Mouse (Mus musculus) retina, postnatal 1 day (tissue): ENCODE results near the gene Boll.

ENCODE experiments used
- DNase-seq: peaks from one replicate; pipeline ENCODE4 v3.0.0-alpha.2; 2012

The Boll gene

DNA sequence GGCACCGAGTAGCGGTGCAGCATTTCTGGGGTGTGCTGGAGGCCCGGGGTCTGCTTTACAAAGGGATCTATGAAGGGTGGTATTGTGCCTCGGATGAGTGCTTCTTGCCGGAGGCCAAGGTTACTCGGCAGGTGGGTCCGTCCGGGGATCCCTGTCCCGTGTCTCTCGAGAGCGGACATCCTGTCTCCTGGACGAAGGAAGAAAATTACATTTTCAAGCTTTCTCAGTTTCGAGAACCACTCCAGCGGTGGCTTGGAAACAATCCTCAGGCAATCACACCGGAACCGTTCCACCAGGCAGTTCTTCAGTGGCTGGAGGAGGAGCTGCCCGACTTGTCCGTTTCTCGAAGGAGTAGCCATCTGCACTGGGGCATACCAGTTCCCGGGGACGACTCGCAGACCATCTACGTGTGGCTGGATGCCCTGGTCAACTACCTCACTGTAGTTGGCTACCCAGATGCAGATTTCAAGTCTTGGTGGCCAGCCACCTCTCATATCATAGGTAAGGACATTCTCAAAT, 125.6 kb downstream of the Boll start:
- DNase-seq: peak; percentile 42

DNA sequence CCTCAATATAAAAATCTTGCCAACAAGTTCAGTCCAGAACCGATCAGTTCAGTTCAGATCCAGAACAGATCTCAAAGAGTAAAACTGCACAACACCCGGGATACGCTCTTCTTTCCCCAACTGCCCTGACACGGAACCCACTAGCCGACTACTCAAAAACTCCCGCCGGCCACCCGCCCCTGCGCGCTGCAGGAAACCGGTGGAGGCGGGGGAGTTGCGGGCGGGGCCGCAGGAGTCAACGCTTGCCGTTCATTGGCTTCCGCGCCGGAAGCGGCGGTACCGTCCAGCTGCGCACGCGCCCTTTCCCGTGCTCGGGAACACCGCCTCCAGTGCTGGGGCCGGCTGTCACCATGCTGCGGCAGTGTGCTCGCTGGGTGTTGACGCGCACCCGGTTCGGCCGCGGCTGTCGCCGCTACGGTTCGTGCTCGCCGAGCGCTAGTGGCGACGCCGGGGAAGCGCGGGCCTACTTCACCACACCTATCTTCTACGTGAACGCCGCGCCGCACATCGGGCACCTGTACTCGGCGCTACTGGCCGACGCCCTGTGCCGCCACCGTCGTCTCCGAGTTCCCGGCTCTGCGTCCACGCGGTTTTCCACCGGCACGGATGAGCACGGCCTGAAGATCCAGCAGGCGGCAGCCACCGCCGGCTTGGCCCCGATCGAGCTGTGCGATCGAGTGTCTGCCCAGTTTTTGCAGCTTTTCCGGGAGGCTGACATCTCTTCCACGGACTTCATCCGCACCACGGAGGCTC, 126.2 kb downstream of the Boll start, which contains the start of gene Mars2:
Mars2 (plus strand) TSS at position 288 of the 753 bp plus-strand sequence.
- DNase-seq: peak; percentile 97

DNA sequence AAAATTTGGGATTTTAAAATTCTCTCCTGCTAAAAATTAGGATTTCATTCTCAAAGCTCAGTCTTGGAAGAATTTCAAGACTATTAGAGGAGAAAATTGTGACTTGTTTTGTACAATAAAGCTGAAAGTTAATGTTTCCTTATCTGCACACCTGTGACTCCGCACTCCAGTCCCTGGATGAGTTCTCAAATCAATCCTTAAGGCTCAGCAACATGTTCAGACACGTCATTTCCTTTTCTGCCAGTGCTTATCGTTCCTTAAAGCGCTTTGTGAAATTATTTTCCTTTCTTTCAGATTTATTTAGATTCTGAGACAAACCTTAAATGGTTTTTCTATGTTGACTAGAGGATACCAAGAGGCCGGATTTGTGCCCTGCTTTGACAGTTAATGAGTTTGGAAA, 126.8 kb downstream of the Boll start:
- DNase-seq: no peak

DNA sequence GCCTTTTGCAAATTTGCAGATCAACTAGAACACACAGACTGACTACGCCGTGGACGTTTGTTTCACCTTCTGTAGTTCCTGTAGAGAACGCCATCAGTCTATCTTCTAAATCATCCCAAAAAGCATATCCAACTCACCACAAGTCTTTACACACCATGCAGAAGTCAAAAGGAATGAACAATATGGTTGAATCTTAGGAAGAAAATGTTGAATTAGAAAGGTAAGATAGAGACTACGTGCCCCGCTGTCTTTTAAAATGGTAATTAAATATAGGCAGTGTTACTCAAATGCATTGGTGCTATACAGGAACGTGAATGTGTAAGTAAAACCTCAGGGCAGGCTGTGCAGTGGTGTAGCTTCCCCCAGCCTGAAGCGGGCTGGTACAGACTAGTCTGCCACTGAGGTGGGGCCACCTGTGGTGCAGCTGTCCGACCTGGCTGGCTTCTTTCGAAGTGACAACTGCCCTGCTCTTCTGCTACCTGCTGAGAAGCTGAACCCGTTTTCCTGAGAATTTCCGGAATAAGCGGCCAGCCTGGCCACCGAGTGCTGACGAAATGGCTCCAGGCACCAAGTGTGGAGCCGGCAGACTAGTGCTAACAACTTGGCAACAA, 128.3 kb downstream of the Boll start:
- DNase-seq: no peak

DNA sequence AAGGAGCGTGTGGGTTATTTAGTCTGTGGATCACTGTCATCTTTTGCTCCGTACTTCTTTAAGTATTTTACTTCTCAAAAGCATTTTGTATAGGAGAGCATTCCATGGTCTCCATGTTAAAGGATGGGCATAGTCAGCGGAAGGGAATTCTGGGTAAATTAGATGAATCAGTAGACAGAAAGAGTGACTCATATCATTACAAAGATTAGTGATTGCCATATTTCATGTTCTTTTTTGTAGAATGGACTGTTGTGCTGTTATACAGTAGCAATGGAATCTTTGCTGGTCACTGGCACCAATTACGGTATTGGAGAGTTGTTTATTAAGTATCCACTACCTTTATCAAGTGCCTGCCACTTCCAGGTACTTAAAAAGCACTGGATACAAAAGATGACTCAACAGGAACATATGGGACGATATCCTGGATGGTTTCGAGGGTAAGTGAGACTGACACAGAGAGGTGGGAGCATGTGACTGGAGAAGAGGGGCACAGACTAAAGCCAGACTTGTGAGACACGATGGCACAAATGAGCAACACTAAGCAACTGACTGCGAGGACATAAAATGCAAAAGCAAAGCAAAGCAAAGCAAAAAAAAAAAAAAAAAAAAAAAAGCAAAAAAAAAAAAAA, 134.9 kb downstream of the Boll start:
- no peak for DNase-seq

DNA sequence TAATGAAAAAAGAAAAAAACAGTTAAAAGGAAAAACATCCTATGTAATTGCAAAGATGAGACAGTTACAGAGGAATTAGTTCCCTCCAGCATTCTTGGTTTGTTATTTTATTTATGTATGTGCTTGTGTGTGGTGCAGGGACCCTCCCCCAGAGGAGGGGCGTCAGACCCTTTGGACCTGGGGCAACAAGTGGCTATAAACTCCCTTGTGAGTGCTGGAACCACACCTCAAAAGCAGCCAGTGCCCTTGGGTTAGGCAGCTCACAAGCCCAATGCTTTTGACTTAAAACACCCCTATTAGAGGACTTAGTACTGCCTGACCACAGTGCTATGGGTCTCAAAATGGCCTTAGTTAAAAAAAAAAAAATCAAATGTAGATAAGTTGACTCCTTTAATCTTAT, 135.9 kb downstream of the Boll start:
- no peak for DNase-seq

DNA sequence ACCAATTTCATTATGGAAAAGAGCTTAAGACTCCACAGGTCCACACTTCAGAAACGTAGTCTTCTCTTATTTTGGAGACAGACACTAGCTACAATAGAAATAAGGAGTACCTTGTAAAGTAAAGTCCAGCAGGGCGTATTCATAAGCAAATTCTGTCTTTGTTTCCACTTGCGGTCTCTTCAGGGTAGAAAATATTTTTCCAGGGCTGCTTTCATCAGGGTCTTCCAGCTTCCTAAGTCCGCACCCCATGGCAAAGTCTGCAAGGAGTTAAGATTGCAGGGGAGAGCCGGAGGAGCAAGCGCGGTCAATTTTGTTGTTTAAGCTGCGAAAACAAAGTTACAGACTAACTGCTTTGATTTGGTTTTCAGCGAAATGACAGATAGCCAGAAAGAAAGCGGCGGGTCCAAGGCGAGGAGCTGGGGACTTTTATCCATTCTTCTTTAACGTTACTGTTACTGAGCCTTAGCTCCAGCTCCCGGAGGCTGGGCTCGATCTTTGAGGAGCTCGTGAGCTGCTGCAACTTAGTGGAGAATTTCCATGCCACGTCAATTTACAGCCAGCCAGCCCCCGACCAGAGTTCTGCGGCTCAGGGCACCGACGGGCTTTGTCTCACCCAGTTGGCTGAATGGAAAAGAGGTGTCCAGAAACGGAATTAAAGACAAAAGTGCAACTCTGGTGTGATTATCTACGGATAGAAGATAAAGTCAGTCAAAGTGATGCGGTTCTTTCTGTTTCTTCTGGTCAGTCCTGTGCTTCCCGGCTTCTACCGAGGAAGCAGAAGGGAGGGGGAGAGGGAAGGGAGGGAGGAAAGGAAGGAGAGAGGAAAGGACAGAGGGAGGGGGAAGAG, 137.0 kb downstream of the Boll start, which contains the start of gene Rftn2:
Rftn2 (minus strand) TSS at position 772 of the 847 bp plus-strand sequence.
- DNase-seq: peak; percentile 47

DNA sequence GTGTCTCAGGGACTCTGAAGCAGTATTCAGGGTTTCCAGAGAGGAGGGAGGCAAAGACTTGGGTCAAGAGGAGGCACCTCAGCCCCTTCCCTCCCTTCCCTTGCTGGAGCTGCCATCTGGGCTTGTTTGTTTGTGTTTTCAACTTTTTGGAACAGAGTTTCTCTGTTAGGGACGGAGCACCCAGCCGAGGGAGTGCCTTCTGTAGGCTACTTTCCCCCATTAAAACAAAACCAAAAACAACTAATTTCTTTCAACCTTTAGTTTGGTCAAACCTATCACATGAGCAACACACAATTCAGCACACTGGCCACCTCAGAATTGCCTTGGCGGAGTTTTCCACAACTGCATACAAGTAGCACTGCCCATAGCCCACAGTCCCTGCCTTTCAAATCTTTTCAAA, 137.9 kb downstream of the Boll start:
- peak; percentile 20 for DNase-seq

DNA sequence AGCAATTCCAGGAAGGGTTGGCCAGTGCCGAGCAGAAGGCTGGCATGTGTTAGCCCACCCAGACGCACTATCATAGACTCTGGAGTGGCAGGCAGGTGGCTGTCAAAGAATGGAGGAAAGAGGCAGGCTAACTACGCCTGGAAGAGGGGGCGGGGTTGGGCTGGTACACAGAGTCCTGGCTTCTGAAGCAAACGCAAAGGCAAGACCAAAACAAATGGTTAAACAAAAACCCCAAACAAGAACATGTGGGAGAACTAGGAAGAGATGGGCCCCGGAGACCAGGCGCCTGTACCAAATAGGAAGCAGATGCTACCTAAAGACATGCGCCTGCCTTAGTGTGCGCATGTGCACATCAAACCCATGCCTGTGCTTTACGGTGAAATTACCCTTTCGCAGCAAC, 139.2 kb downstream of the Boll start:
- peak; percentile 16 for DNase-seq

DNA sequence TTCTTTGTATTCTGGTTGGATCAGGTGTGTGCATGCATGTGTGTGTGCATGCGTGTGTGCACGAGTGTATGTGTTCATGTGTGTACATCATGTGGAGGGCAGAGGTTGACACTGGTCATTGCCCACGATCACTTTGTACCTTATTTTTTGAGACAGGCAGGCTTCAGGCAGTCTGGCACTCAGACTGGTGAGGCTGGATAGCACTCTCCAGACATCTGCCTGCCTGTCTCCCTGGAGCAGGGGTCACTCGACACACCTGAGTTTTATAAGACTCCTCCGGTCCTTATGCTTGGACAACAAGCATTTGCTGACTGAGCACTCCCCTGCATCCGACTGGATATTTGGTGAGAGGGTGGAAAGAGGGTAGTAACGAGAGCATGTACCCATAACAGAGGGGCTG, 140.2 kb downstream of the Boll start:
- DNase-seq: no peak

DNA sequence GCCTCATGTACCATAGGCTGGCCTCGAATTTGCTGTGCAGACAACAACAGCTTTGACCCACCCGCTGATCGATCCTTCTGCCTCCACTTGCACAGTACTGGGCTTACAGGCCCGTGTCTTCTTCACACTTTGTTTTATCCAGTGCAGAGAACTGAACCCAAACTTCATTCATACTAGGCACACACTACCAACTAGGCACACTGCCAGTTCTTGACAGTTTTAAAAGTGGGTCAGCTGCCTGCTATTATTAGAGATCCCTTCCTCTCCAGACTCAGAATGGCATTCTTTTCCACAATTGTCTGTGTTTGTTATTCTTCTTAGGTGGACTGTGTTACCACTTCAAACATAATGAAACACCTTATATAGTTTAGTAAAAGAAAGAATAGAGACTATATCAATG, 141.9 kb downstream of the Boll start:
- DNase-seq: peak; percentile 90

DNA sequence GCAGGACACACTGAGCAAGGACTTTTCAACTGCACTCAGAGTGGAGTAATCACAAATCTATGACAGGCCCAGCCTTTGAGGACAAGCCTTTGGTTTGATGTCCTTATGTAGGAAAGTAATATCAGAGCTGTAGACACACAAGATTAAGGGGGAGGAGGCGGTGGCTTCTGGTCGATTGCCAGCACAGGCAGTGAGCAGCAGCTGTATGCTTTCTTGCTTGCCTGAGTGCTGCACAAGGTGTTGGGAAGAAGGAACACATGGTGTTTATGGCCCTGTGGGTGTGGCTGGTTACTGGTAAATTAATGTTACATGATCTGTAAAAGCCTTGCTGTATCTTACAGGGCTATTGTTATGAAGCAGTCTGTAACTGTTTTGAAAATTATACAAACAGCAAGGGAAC, 146.1 kb downstream of the Boll start:
- DNase-seq: no peak

DNA sequence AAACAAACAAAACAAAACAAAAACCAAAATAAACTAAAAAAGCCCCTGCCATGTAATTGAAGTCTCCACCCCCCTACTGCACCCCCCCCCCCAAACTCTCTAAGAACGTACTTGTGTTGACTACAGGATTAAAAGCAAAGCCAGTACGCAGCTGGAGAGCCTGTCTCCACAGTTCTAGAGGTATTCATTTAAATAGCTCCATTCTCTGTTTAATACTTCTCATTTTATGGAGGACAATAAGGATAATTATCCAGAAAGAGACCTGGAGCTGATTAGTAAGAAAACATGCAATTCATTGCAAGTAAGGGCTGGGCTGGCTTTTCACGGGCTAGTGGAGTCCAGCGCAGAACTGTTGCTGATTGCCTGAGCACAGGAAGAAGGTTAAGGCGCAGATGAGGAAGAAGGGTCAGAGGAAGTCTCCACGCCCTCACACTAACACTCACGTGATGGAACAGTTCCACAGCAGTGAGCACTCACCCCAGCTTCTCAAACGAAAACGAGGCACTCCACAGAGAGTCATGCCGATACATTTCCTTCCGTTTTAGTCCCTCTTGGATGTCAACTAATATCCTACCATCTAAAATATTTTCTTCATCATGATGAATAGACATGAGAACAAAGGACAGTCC, 148.0 kb downstream of the Boll start:
- DNase-seq: no peak

DNA sequence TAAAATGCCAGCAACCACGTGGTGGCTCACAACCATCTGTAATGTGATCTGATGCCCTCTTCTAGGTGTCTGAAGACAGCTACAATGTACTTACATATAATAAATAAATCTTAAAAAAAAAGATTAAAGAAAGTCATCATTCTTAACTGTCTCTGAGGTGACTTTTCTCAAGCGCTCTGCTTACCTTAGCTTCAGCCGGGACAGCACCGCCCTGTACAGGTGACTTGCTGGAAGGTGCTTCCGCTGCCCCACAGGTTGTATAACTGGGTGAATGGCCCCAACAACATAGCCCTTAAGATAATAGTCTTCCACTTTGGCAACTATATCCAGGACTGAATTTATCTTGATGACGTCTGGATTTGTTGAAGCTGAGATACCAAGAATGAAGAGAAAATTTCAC, 149.3 kb downstream of the Boll start:
- DNase-seq: no peak

DNA sequence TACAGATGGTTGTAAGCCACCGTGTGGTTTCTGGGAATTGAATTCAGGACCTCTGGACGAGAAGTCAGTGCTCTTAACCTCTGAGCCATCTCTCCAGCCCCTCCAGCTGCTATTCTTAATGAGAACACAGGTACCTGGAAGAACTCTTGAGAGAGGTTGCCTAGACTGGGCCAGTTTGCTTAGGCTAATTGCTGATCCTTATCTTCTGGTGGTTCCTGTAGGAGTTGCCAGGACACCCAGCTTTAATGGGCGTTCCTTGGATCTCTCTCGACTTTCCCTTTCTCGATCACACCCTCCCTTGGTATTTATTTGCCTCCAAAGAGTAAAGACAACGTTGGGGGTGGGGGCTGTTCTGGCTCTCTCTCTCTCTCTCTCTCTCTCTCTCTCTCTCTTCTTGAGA, 149.8 kb downstream of the Boll start:
- DNase-seq: no peak

DNA sequence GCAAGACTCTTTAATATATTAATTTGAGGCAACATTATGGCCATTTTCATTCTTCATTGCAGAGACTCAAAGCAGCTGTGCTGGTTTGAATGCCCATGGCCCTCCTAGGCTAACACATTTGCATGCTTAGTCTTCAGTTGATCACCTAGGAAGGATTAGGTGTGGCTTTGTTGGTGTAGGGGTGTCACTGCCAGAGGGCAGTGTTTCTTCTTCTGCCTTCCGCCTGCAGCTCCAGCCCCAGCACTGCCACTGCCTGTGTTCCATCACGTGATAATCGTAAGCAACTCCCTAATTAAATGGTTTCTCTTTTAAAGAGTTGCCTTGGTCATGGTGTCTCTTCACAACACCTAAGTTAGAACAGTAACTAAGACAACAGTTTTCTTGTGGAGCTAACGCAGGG, 150.5 kb downstream of the Boll start:
- DNase-seq: no peak

DNA sequence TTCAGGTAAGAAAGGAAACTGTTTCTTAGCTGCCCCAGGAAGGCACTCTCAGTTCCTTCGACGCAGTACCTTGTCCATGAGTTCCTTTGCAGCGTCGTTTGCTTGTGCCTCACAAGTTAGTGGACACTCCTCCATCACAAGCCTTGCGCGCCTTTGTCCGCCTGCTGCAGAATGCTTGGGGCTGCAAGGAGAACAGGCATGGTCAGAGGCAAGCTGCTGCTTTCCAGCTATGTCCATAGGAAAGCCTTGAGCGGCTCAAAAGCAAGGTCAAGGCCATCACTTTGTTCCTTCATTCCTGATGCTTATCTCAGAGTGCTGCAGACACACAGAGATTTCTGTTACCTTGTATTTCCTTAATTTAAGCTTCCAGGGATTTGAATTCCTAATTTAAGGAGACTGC, 152.2 kb downstream of the Boll start:
- DNase-seq: no peak

DNA sequence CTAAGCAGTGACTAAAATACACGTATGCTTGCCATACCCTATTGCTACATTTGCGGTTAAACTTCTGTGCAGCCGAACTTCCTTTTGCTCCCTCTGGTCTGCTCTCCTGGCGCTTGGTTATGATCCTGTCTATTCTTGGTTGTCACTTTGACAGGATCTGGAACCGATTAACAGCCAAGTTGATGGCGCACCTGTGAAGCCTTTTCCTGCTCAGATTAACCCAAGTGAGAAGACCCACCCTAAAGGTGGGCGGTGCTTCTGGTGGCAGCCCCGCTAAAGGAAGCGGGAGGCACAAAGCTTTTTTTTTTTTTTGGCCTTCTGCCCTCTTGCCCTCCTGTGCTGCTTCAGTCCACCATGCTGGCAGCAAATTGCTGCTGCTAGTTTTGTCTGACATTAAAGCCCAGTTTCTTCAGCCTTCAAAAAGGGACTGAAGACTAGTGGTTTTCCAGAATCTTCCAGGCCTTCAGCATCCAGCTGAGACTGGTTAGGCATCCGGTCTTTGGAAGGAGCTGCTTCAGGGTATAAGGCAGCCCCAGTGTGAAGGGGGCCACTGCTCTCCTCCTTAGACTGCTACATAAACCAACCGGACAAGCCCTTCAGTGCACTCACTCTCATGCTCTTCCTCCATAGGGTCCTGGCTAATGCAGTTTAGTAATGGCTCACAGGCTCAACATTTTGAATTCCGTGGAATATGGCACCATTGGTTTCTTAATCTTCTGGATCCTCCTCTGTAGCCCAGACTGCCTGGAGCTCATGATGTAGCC, 152.9 kb downstream of the Boll start:
- DNase-seq: no peak

DNA sequence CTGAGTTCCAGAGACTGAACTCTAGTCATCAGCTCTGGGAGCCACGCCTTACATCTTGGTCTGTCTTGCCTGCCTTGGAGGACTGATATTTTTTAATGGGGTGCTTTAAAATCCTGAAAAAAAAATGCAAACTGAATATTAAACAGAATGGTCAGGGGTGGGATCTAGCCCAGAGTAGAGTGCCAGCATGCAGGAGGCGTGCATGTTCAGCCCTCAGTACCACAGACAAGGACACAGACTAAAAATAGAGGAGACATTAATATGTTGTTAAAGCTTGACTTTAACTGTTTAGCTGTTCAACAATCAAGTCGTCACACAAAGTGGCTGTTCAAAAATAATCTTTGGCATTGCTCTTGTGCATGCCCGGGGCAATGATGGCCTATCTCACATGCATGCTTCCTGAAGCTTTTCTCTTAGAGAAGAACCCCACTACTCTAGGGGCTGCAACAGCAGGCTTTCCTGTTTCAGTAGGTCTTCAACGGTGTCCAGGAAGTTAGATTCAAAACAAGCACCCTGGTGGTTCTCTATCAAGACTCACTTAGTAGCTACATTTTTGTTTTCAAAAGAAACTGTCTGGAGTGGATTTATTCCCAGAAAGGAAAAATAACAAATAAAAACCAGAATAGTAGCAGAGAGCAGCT, 154.6 kb downstream of the Boll start:
- no peak for DNase-seq

DNA sequence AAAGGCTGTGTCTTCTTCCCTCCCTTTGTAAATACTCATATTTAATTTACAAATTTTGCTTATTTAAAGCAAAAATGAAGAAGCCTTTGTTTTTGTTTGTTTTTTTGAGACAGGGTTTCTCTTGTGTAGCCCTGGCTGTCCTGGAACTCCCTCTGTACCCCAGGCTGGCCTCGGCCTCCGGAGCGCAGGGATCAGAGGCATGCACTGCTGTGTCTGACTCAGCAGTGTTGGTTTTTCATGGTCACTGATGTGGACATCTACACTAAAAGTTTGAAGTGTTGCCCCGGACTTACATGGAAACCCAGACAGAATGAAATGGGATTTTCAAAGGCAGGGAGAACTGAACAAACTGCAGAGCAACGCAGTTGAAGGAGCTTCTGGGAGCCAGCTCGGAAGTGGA, 155.7 kb downstream of the Boll start:
- DNase-seq: no peak

DNA sequence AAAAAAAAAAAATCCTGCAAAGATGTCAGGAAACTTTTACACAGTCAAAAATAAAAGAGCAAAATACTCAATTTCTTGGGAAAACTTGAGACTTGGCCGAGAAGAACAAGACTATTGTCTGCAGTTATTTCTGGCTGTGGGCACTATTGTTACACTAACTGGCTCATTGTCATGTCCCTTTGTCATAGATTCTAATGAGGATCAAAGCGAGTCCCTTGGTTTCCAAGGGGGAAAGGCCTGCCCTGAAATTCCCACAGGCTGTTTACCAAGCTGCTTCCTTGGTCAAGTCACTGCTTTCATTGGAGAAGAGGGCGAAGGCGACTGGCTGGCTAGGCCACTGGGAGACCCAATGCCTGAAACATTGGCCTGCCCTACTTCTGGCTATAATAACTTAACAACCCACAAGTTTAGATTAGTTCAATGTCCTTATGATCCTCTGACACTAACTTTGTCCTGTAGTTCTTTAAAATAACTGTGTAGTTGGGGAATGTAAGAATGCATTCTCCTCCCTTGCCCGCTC, 157.4 kb downstream of the Boll start:
- DNase-seq: peak; percentile 88
